In the genomic region with DNA sequence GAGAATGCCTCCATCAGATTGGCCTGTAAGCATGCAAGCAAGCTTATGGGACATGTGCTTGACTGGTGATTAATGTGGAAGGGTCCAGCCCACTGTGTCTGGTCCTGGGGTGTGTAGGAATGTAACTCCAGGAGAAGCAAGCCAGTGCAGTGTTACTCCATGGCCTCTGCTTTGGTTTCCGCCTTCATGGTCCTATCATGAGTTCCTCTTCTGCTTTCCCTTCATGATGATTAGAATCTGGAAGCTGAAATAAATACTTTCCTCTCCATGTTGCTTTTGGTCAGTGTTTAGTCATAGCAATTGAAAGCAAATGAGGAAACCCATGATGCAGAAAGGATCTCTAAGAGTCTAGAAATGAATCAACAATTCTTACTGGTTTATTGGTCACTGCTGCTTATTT, we compare ENCODE assay signal across 21 mouse cellular contexts.
"Had no signal": no experiment of that assay in that cellular context is flagged by ENCODE, and none has a peak within 500 bp of the region (broad histone marks: within the 10 kb centered on the region; RNA-seq: fewer than 3 reads in every experiment).

No protein-coding gene starts in this region.

- ATAC-seq: midbrain, embryonic 16.5 days had no signal

- H3K4me3 ChIP-seq: midbrain, embryonic 10.5 days; midbrain, embryonic 12.5 days; myocyte; neural tube, embryonic 13.5 days; neural tube, embryonic 15.5 days; stomach, embryonic 15.5 days had no signal

- DNase-seq: lung, adult 18-20 months; lung, embryonic 14.5 days; lung, postnatal 10 days; lung, postnatal 4 days; midbrain, embryonic 14.5 days; retina, postnatal 1 day; right cerebral cortex, adult 18-20 months; right cerebral cortex, postnatal 25 days; right cerebral cortex, postnatal 4 days; spleen, adult 18-20 months; thymus, adult 2 months; thymus, postnatal 25 days; thymus, postnatal 4 days had no signal

- H3K27ac ChIP-seq: midbrain, embryonic 10.5 days; midbrain, embryonic 12.5 days; neural tube, embryonic 13.5 days; neural tube, embryonic 15.5 days; stomach, embryonic 15.5 days; stomach, postnatal 0 days had no signal
